Mouse (Mus musculus): ENCODE results near the gene Gm44965. TPM values are rescaled to one million over a fixed set of nuclear protein-coding genes. Genes with fewer than 3 reads are reported as not detected.

Gene Gm44965
- polyA plus RNA-seq, 1 experiment from 2014 or later: not detected

Other genes with a start within 250 kb of the Gm44965 start
- gene Krba1, start 198.4 kb upstream of the Gm44965 start, polyA plus RNA-seq (2015; fragmentation: Nextera tagmentation; extraction: Ambion mirVana): 21.9 and 22.6 TPM in 2 replicates
- gene Zfp467, start 148.1 kb upstream of the Gm44965 start, polyA plus RNA-seq (2015; fragmentation: Nextera tagmentation; extraction: Ambion mirVana): 28.5 and 29.5 TPM in 2 replicates
- gene Sspo, start 145.7 kb upstream of the Gm44965 start, polyA plus RNA-seq (2015; fragmentation: Nextera tagmentation; extraction: Ambion mirVana): 0.25 and 0.51 TPM in 2 replicates
- gene Atp6v0e2, start 56.3 kb upstream of the Gm44965 start, polyA plus RNA-seq (2015; fragmentation: Nextera tagmentation; extraction: Ambion mirVana): 21.9 and 25.7 TPM in 2 replicates
- 11.8 and 13.7 TPM in 2 replicates for gene Lrrc61, start 39.1 kb upstream of the Gm44965 start, polyA plus RNA-seq (2015; fragmentation: Nextera tagmentation; extraction: Ambion mirVana)
- gene Rarres2, start 21.2 kb upstream of the Gm44965 start, polyA plus RNA-seq (2015; fragmentation: Nextera tagmentation; extraction: Ambion mirVana): 13.5 and 17.7 TPM in 2 replicates
- not detected in 2 replicates for gene Gm45021, start 4.3 kb upstream of the Gm44965 start, polyA plus RNA-seq (2015; fragmentation: Nextera tagmentation; extraction: Ambion mirVana)
- gene Repin1, start 58 bp upstream of the Gm44965 start, polyA plus RNA-seq (2015; fragmentation: Nextera tagmentation; extraction: Ambion mirVana): 26.6 and 28.6 TPM in 2 replicates
- 5.9 TPM in 2 replicates for gene Zfp775, start 8.1 kb downstream of the Gm44965 start, polyA plus RNA-seq (2015; fragmentation: Nextera tagmentation; extraction: Ambion mirVana)
- 1.3 and 1.5 TPM in 2 replicates for gene AI854703, start 32.8 kb downstream of the Gm44965 start, polyA plus RNA-seq (2015; fragmentation: Nextera tagmentation; extraction: Ambion mirVana)
- 1.1 and 1.4 TPM in 2 replicates for gene Gimap8, start 53.3 kb downstream of the Gm44965 start, polyA plus RNA-seq (2015; fragmentation: Nextera tagmentation; extraction: Ambion mirVana)
- 10.6 and 13.0 TPM in 2 replicates for gene Gimap9, start 82.2 kb downstream of the Gm44965 start, polyA plus RNA-seq (2015; fragmentation: Nextera tagmentation; extraction: Ambion mirVana)
- 12.9 and 13.4 TPM in 2 replicates for gene Gimap4, start 90.6 kb downstream of the Gm44965 start, polyA plus RNA-seq (2015; fragmentation: Nextera tagmentation; extraction: Ambion mirVana)
- 20.3 and 22.3 TPM in 2 replicates for gene Gimap6, start 114.3 kb downstream of the Gm44965 start, polyA plus RNA-seq (2015; fragmentation: Nextera tagmentation; extraction: Ambion mirVana)
- gene Gm28053, start 124.7 kb downstream of the Gm44965 start, polyA plus RNA-seq (2015; fragmentation: Nextera tagmentation; extraction: Ambion mirVana): 0.83 and 1.3 TPM in 2 replicates
- gene Gimap7, start 124.7 kb downstream of the Gm44965 start, polyA plus RNA-seq (2015; fragmentation: Nextera tagmentation; extraction: Ambion mirVana): 0.20 TPM in 1 of 2 replicates, not detected in the other
- gene Gimap1, start 145.1 kb downstream of the Gm44965 start, polyA plus RNA-seq (2015; fragmentation: Nextera tagmentation; extraction: Ambion mirVana): 10.5 and 13.3 TPM in 2 replicates
- 4.6 and 7.2 TPM in 2 replicates for gene Gimap5, start 152.3 kb downstream of the Gm44965 start, polyA plus RNA-seq (2015; fragmentation: Nextera tagmentation; extraction: Ambion mirVana)
- gene Gimap3, start 176.9 kb downstream of the Gm44965 start, polyA plus RNA-seq (2015; fragmentation: Nextera tagmentation; extraction: Ambion mirVana): not detected in 2 replicates
- 64.4 and 77.8 TPM in 2 replicates for gene Tmem176a, start 247.0 kb downstream of the Gm44965 start, polyA plus RNA-seq (2015; fragmentation: Nextera tagmentation; extraction: Ambion mirVana)
- 212 and 224 TPM in 2 replicates for gene Tmem176b, start 247.6 kb downstream of the Gm44965 start, polyA plus RNA-seq (2015; fragmentation: Nextera tagmentation; extraction: Ambion mirVana)